Mouse (Mus musculus) inflammation-experienced regulatory T-cells, adult 6 months (primary cell): ENCODE data around the gene Ptpn23. TPM values are rescaled to one million over a fixed set of nuclear protein-coding genes. Genes with fewer than 3 reads are reported as not detected.
"Not testable (repeated sequence)": the region's sequence is repeated elsewhere in the genome, so short reads cannot be mapped to it uniquely, and the experiment has no call there.

Experiments
- ATAC-seq: one replicate; pipeline ENCODE4 v1.8.0; 2017
- polyA plus RNA-seq, 3 experiments: library from polyadenylated mRNA; unstranded; fragments of 100-300 nt; shearing (Covaris generic); gene quantifications; one replicate each; pipeline ENCODE4 v1.2.1; 2017

Gene Ptpn23
- polyA plus RNA-seq, 3 experiments from 2014 or later, result 4.4 to 5.9 (median 4.7) TPM

DNA sequence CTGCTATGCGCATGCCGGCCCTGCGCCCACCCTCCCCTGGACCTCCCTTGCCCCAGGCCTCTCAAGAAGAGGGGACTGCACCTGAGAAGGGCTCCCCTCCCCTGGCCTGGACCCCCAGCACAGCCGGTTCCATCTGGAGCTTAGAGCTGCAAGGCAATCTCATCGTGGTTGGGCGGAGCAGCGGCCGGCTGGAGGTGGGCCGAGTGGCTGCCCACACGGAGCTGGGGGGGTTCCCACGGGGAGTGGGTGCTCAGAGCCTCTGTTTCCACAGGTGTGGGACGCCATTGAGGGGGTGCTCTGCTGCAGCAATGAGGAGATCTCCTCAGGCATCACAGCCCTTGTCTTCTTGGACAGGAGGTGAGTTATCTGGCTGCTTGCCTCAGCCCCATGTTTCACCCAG lies 26.7 kb downstream of the Ptpn23 start:
- ATAC-seq, result no peak

DNA sequence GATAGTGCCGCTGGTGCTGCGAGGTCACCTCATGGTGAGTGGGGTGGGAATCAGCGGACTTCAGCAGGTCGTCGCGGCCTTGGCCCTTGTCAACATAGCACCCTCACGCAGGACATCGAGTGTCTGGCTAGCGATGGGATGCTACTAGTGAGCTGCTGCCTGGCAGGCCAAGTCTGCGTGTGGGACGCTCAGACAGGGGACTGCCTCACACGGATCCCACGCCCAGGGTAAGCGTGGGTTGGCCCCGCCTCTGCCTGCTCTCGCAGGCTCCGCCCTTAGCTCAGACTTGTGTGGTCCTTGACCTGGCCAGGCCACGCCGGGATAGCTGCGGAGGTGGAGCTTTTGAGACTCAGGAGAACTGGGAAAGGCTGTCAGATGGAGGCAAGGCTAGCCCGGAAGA lies 27.4 kb downstream of the Ptpn23 start:
- no peak for ATAC-seq

DNA sequence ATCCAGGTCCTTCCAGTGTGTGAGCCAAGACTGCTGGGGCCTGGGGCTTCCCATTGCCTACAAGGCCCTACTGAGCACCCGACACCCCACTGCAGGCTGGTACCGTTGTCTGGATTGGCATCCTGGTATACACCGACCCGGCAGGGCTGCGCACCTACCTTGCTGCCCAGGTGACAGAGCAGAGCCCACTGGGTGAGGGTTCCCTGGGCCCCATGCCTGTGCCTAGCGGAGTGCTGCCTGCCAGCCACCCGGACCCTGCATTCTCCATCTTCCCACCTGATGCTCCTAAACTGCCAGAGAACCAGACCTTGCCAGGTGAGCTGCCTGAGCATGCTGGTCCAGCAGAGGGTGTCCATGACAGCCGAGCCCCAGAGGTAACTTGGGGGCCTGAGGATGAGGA lies 28.7 kb downstream of the Ptpn23 start:
- ATAC-seq, result no peak

DNA sequence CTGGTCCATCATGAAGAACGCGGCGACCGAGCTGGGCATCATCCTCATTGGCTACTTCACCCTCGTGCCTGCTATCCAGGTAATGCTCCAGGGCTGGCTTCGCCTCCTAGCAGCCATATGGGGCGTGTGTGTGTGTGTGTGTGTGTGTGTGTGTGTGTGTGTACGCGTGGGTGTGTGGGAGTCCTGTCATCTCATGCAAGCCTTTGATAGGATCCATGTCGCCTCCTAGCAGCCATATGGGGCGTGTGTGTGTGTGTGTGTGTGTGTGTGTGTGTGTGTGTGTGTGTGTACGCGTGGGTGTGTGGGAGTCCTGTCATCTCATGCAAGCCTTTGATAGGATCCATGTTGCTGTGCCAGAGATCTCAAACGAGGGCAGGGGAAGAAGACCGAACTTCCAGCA lies 30.4 kb downstream of the Ptpn23 start:
- ATAC-seq, result not testable (repeated sequence)

DNA sequence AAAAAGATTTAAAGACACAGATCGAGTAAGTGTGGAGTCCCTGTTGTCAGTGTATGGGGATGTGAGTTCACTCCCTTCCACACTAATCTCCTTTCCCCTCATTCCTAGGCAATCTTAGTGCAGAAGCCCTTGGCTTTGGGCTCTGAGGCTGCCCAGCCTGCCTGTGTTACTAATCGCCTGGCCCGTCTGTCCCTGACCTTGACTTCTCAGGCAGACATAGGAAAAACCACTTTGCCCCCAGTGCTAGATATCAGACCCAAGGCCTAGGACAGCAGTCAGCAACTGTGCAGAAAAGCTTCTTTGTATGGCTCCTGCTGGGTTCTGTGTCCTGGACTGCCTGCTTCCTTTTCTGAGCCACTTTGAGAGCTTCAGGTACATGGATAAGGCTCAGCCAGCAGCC lies 32.3 kb downstream of the Ptpn23 start:
- no peak for ATAC-seq

DNA sequence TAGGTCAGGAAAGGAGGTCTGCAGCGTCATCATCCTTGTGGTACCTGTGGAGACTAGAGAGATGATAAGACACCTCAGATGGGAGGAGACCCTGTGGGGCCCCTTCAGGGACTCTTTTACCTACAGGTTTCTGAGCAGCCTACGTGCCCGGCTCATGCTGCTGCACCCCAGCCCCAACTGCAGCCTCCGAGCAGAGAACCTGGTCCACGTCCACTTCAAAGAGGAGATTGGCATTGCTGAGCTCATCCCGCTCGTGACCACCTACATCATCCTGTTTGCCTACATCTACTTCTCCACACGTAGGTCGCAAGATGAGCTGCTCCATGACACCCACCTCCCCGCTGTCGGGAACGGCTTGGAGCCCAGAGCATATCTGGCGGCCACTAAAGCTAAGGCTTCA lies 34.1 kb downstream of the Ptpn23 start:
- ATAC-seq, result no peak

DNA sequence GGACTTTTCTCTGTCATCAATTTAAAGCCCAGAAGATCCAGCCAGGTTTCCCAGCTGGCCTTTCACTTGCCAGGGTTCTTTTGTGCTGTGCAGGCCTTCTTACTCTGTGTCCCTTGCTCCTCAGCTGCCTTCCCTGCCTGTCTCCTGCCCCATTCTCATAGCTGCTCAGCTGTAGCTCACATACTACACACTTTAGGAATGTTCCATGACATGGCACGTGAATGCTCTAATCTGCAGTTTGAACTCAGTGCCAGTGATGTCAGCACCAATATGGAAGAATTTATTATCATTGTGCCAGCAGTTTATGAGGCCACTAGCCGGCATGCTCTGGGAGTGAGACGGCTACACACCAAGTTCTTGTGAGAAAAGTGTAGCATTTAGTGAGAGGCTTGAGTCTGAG lies 38.2 kb downstream of the Ptpn23 start:
- no peak for ATAC-seq

DNA sequence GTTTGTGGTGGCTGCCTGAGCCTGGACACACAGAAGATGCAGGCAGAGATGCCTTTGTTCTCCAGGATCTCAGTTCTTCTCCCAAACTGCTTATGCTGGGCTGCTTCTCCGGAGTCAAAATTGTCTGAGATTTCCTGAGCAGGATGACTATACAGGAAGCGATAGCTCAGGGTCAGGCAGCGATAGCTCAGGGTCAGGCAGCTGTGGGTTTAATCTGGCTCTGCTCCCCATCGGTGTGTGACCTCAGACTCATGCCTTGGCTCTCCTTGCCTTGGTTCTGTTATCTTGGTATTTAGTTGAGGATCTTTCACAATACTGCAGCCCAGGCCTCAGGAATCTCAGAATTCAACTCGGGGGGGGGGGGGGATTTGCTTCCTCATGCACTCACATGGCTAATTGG lies 41.3 kb downstream of the Ptpn23 start:
- no peak for ATAC-seq

DNA sequence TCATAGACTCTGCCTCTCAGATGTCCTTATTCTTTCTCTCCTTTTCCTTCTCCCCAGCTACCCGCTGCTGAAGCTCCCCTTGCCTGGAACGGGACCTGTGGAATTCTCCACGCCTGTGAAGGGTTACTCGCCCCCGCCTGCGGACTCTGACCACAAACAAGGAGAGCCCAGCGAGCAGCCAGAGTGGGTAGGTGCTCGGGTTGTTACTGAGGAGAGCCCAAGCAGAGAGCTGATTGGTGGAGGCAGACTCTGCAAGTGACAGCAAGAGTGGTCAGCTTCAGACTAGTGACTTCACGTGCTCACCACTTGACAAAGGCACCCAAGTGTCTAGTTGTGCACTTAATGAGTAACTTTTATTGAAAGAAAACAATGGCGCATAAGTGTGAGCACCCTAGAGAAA lies 45.7 kb downstream of the Ptpn23 start:
- no peak for ATAC-seq

DNA sequence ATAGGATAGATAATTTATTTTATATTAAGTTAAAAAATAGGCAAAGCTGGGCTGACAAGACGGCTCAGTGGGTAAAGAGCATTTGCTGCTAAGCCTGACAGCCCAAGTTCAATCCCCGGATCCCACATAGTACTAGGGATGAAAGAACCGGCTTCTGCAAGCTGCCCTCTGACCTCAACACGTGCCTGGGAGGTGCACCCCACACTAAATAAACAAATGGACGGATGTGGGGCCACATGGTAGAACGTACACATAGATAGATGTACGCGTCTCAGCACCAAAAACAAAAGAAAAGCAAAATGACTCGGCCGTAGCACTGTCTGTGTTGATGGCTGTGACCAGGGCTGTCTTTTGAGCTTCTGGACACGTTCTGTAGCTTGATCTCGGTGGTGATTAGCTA lies 46.7 kb downstream of the Ptpn23 start:
- ATAC-seq, result no peak

DNA sequence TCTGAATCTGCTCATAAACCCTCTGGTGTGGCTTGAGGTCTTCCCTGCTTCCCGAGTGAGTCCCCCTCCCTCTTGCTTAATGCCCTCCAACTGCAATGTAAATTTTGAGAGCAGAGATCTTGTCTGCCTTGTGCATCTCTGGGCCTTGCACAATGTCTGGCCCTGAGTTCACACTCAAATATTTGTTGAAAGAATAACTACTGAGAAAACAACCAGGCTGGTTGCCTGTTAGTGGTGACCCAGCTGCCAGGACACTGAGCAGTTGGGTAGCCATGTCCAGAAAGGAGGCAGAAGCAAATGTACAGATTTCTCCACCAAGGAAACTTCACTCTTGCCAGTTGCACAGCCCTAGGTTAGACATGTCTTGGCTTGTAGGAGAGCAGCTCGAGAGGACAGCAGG lies 49.7 kb downstream of the Ptpn23 start:
- no peak for ATAC-seq

DNA sequence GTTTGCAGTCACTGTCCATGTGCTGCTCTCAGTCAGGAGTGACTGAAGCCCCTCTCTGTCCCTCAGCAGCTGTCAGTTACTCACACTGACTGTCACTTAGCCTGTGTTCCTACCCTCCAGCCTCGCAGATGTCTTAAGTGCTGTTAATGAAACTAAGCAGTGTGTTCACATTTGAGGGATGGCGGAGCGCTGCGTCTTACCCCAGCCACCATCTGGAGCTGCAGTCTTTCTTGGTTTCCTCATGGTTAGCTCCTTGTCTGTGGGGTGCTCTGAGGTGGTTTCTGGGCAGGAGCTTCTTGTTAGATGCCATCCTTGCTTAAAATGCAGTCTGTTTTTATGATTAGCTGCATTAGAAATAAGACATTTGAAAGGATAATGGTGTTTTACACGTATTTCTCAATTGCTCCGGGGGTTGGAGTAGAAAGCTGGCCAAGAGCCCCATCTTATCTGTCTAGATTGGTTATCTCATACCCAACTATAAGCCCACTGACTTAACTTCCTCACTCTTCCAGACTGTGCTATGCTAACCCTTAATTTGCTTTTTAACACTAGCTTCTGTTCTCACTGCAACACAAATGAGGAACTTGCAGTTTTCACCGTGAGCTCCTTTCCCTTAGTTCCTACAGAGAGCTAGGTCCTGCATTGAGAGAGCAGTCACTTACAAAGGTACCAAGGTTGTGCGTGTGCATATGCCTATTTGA lies 55.9 kb downstream of the Ptpn23 start:
- no peak for ATAC-seq

DNA sequence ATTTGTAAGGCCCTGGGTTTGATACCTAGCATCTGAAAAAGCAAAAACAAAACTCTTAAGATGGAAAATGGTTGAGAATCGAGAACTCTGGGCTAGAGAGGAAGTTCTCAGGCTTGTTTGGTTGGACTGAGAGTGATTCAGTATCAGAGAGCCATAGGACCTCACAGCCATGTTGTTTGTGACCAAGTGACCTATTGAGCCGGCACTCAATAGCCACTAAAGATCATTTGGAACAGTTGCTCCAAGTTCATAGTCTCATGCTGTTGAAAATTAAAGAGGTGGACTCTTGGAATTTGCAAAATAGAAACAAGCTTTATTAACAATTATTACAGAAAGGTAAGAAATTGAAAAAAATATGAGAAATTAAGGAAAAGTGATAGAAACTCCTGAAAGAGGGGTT lies 56.7 kb downstream of the Ptpn23 start:
- ATAC-seq, result no peak

DNA sequence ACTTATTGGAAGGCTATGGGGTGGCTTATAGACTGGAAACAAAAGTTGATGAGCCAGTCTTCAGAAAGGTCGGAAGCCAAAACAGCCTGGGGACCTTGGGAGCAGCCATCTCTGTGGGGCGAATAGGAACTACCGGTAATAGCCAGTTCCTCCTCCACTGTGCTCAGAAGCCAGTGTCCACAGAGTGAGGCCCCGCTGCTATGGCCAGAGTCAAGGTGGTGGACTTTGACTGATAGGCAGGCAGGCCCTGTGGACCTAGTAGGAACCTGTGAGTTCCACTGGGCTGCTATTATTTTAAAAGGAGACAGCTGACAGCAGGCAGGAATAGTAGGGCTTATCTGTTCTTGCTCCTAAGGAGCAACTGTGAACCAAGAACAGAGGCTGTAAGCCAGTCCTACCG lies 57.4 kb downstream of the Ptpn23 start:
- no peak for ATAC-seq

DNA sequence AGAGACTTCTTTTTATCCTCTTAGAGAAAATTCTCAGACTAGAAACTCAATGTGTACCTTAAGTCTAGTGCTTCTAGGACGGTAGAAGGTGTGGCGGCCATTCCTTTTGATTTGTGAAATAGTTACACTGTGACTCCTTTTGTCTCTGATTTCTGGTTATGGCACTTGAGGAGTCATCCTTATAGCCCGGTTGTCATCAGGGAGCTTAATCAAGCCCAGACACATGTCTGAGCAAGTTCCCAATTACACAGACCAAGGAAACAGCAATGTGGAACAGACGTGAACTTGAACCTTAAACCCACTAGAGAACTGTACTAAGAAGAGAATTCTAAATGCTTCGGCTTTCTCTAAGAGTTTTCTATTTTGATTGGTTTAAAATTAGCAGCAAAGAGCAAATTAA lies 57.8 kb downstream of the Ptpn23 start:
- no peak for ATAC-seq

DNA sequence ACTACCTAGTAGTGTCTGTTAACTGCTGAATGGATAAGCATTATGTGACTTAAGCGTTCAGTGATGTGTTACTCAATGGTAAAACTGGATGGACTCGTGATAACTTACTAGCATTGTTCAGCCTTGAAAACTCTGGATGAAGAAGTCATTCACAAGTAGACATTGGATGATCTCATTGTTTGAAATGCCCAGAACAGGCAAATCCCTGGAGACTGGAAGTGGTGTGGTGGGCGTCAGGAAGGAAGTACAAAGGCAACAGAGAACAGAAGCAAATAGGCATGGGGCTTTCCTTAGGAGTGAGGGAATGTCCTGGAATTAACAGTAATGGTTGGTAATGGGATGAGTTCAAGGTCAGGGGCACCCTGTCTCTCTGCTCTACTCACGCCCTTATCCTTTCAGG lies 59.1 kb downstream of the Ptpn23 start:
- ATAC-seq, result no peak

DNA sequence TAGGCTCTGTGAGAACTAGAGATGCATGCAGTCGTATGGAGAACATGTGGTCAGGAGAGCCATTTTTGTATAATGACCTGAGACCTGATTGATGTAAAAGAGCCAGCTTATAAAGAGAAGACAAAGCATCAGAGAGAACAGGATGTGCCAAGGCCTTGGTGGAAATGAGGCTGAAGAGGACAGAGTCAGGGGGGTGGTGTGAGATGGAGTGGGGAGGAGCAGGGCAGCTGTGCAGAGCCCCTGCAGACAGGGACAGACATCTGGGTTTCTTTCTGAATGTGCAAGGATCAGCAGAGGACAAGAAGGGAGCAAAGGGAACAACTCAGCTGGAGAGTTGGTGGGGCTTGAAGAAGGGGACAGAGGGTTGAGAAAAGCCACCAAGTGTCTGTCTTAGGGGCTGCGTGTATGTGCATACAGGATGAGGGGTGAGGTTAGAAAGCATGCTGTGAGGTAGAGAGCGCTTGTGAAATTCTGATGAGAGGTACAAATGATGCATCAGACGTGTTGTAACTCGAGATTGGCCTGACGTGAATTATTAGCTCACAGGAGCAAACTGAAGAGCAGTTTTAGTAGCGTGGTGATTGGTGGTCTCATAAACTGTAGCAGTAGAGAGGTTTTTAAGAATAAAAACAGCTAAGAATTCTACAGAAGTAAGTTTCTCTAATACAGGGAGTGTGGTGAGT lies 62.8 kb downstream of the Ptpn23 start:
- ATAC-seq, result no peak

DNA sequence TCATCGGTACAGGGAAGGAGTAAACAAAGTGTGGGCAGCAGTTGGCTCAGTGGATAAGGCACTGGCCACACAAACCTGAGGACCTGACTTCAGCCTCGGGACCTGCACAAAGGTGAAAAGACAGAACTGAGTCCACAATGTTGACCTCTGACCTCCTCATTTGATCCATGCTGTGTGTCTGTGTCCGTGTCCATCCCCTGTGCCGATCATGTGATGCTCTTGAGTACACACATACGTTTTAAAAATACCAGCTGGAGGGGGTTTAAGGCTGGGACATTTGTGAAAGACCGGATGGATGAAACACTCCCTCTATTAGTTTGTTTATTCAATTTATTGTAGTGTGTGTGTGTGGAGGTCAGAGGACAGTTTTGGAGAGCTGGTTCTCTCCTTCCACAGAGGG lies 64.2 kb downstream of the Ptpn23 start:
- ATAC-seq, result no peak

DNA sequence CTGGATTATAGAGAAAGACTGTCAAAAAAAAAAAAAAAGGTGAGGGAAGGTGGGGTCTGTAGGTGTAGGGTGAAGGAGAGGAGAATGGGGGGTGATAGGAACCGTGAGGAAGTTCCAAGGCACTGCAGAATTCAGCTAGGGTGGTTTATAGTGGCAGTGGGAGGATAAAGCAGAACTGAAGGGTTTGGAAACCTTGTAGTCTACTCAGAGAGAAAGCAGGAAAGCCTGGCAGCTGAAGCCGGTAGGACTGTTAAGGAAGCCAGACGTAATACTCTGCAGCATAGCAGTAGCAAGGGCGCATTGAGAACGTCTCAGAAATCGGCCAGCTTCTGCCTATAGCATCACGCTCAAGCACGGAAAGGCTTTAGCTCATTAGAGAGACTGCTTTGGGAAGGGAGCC lies 66.0 kb downstream of the Ptpn23 start:
- ATAC-seq, result no peak

DNA sequence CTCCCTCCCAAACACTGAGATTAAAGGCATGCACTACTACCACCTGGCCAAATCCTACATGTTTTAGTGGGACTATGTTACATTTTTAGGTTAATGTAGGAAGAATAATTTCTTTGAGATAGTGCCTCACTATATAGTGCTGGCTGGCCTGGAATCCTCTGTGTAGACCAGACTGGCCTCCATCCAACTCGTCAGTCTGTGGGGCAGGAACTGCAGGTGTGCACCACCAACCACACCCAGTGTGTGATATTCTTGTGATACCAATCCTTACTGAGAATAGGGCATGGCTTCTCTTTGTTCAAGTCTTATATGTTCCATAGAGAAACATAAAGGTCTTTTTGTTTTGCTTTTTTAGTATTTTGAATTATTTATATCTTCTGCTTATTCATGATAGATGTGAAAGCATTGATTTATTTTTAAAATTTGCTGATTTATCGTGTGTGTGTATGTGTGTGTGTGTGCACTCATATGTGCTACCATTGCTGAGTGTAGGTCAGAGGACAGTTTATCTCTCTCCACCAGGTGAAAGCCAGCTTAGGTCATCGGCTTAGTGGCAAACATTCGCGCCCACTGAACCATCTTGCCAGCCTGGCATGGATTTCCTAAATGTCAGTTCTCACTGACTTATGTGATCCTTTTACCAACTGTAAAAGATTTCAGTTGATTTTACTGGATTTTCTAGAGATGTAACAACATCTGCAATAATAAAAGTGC lies 67.8 kb downstream of the Ptpn23 start:
- ATAC-seq, result no peak
